Mouse (Mus musculus) right cerebral cortex, adult 2 months (tissue): ENCODE measurements around the gene Ppp1r12c.
A peak's percentile ranks its signal among the peaks of the same experiment; 100 is the strongest.
"Not testable (repeated sequence)": the region's sequence is repeated elsewhere in the genome, so short reads cannot be mapped to it uniquely, and the experiment has no call there.

Experiments used
- DNase-seq, 2 experiments: peaks; one replicate each; pipeline ENCODE4 v3.0.0; 2021 to 2022; ENCODE audit warnings: low spot score in 2 of 2

Ppp1r12c gene

DNA sequence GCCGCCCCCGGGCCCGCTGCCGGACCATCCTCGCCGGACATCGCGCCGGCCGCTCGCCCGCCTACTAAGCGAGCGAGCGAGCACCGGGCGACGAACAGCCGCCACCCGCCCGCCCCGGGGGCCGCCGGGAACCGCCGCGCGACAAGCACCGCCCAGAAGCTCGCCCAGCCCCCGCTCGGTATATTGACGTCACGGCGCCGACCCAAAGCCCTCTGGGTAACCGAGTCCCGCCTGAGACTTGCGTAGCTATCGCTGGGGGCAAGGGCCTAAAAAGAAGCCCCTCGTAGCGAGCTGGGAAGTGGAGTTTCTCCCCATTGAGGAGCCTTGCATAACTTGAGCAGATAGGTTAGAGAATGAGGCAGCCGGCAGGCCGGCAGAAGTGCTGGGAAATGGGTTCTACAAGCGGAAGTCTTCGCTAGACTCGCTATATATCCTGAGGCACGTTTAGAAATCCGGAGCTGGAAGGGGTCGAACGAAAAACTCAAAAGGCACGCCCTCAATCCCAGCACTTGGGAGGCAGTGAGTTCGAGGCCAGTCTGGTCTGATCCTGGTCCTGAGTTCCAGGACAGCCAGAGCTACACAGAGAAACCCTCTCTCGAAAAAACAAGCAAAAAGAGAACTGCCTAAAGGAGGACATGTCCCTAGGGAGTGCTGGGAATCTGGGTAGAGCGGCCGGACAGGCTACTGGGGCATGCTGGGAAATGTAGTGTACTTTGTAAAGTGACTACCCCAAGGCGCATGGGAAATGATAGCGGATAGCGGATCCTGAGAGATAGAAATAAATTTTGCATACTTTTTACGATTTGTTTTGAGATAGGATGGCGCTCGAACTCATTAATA, at the start of gene Ppp1r12c:
Gene Ppp1r12c, minus strand, starts transcription at position 123 of the 840 bp plus-strand sequence.
- peak; percentile 96 to 97 for DNase-seq

DNA sequence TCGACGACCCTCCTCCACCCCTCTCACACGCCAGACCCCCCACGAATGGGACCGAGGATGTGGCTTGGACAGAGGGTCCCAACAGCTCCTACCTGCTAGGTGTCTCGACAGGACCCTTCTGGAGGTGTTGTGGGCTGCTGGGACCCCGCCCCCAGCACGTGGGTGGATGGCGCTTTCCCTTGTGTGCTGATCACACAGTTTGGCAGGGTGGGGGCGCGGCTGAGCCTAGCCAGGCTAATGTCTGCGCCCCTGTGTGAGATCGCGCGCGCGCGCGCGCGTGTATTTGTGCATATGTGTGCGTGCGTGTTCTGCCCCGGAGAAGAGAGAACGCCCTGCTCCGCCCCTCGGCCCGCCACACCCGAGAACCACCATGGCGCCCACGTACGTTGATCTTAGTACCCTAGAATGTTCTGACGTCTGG, 45.8 kb upstream of the Ppp1r12c start, which contains the start of gene Syt5:
Gene Syt5, minus strand, starts transcription at position 321 of the 421 bp plus-strand sequence.
- peak; percentile 72 to 79 for DNase-seq

DNA sequence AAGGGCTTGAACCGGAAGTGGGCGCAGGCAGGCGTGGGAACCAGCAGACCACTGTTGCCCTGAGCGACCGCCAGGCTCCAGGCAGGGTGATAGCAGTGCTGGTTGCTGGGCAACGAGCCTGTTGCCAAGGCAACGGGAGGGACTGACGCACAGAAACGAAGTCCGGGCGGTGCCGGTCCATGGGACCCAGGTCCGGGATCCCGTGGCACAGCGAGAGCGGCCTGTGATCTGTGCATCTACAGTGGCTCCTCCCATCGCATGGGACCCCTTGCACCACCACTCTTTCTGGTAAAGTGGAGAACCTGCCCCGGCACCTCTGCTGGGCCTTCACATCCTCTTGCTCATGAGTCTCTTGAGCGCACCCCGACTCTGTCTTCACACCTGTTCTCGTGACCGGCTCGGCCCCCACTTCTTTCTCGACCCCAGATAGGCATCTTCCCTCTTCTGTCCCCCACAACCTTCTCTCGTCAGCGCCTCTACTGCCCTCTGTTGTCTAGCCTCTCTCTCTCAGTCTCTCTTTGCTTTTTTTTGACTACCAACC, 45.2 kb upstream of the Ppp1r12c start:
- peak; percentile 96 to 98 for DNase-seq

- no peak for DNase-seq
These were observed 44.6 kb upstream of the Ppp1r12c start for GRCm38 (mm10) chr7:4546050-4546449.

DNA sequence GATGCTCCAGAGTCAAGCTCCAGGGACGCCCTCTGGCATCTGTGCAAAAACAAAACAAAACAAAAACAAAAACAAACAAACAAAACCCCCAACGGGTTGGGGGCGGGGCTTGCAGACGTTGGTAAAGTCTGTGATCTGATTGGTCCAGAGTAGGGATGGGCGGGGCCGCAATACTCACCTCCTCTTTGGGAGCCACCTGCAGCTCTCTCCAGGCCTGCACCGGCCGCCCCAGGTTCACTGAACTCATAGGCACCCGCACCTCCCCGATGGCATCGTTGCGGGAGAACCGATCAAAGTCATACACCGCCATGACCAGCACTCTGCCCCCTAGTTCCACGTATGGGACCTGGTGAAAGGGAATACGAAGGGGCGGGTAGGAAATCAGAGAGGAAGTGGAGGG, 40.5 kb upstream of the Ppp1r12c start:
- DNase-seq = no peak

- DNase-seq = no peak
These were observed 39.9 kb upstream of the Ppp1r12c start for GRCm38 (mm10) chr7:4541344-4541743.

- no peak for DNase-seq
These were observed 37.5 kb upstream of the Ppp1r12c start for GRCm38 (mm10) chr7:4539019-4539418.

DNA sequence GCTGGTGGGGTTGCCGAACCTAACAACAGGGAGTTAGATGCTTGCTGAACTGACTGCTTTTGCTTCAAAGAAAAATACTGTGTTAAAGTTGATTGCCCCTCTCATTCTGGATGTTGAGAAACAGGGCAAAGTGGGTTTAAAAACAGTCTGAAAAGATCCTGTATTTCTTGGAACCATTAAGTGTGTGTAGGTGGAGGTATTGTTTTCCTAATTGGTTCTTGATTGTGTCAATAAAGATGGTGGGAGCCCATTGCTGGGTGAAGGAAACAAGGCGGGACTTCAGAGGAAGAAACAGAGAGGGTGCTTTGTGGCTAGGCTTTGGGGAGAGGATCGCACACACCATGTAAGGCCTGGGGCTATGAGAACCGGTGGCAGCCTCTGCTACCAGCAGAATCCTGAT, 35.7 kb upstream of the Ppp1r12c start:
- DNase-seq = no peak

DNA sequence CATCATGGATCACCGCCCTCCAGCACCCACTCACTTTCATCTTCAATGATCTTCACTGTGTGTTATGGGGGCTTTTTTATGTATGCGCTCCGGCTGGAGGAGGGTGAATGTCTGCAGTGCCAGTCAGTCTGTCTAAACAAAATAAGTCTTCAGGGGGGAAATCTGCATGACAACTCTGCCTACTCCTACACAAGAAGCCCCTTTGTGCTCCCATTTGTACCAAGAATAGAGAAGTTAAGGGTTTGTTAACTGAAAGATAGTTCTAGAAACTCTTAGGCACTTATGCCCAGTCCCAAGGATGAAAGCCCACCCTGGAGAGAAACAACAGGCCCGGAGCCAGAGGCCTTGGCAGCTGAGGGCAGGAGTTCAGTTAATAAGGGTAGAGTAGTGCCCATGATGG, 34.9 kb upstream of the Ppp1r12c start:
- DNase-seq = no peak

- DNase-seq = no peak
These were observed 30.7 kb upstream of the Ppp1r12c start, which contains the start of gene Dnaaf3 for GRCm38 (mm10) chr7:4532005-4532729. Gene Dnaaf3 (minus strand): TSS chr7:4532453.

GRCm38 (mm10) chr7:4530166-4530565, 28.7 kb upstream of the Ppp1r12c start:
- DNase-seq = not testable (repeated sequence)

DNA sequence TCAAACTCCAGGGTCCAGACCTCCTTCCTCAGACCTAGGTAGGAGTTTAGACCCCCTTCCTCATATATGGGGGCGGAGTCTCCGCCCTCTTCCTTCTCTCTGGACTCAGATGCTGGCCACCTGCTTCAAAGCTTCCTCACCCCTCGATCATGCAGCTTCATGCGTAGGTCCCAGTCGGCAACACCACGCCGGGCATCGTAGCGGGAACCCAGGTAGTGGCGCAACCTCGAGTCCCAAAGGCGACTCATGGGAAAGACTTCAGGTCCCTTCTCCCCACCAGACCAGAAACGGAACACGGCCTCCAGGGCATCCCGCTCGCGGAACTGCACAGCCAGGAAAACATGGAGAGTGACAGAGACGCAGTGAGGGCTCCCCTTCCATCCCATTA, 25.8 kb upstream of the Ppp1r12c start:
- no peak for DNase-seq

GRCm38 (mm10) chr7:4526341-4527301, 25.1 kb upstream of the Ppp1r12c start:
- peak; percentile 67 to 75 for DNase-seq

- peak; percentile 43 to 51 for DNase-seq
These were observed 22.9 kb upstream of the Ppp1r12c start, which contains the start of gene Tnni3 for GRCm38 (mm10) chr7:4524212-4524922. Gene Tnni3 (minus strand): TSS chr7:4524229.

DNA sequence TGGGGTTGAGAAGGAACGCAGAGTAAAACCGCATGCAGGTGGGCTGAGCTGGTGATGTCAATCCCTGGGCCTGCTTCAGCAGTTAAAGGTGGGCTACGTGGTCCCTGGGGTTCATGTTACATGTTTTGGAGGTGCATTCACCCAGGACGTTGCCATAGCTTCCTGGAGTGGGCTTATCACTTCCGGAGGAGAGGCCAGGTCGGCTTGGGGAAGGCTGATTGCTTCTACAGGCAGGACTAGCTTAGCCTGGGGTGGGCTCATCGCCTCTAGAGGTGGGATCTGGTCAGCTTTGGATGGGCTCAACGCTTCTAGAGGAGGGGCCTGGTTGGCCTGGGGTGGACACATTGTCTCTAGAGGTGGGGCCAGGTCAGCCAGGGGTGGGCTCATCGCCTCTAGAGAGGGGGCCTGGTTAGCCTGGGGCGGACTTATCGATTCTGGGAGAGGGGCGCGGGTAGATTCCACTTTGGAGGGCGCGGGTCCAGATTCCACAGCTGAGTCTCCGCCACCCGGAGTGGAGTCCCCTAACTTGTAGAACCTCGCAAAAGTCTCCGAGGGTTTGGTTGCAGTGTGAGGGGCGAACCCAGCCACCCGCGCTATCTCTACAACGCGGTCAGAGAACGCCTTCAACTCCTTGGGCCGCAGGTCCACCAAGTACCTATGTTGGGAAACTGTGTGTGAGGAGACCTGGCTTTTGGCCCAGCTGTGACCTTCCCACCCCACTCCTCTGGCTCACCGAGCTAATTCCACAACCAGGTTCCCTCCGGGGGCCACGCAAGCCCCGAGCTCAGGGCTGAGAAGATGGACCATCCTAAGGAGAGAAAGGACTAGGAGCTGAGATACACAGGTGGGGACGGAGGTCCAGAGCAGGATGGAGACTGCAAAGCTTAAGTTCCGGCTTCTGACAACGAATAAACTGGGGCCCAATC, 22.0 kb upstream of the Ppp1r12c start:
- no peak for DNase-seq

- DNase-seq = no peak
These were observed 20.8 kb upstream of the Ppp1r12c start for GRCm38 (mm10) chr7:4522292-4522691.

DNA sequence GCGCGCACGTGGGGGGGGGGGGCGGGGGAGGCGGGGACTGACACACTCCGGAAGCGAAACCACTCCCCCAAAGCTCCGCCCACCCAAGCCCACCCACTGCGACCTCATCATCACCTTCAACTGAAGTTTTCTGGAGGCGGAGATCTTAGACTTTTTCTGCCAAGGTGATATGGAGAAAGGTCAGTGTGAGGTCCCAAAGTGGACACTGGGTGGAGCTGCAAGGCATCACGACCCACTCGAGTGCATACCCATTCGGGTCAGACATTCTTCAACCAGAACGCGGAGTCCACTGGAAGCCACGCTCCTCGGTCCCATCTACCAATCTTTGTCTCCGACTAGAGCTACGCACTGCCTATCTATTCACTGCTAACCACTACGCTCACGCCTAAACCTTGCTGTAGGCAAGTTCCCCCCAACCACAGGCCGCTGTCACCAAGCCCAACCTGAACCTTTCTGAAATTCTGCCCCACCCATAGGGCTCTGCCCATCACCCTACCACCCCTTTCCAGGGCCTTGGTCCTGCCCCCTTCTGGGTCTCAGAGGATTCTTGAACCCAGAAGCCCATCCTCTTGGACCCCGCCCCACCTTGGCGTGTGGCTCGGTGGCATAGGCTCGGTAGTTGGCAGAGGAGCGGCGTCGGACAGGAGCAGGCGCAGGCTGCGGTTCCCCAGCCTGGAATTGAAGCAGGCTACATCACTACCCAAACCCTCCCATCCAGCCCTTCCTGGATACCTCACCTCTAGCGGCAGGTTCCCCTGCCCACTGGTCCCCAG, 19.9 kb upstream of the Ppp1r12c start:
- no peak for DNase-seq

DNA sequence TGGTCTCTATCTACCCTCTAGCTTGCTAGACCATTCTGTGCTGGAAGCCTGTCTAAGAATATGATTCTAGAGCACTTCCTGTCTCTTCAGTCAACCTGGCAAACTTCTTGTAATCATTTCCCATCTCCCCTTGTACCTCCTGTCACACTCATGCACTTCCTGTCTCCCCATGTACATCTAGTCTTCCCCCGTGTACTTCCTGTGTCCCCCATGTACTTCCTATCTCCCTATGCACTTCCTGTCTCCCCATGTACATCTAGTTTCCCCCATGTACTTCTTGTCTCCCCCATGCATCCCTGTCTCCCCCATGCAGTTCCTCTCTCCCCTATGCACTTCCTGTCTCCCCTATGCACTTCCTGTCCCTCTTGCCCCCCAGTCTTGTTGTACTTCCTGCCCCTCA, 17.0 kb upstream of the Ppp1r12c start:
- DNase-seq = no peak
